Mouse (Mus musculus): ENCODE measurements around the gene Fhl4. TPM values are rescaled to one million over a fixed set of nuclear protein-coding genes. Genes with fewer than 3 reads are reported as not detected.
A peak's percentile ranks its signal among the peaks of the same experiment; 100 is the strongest.

Gene Fhl4
- polyA plus RNA-seq, 1 experiment from 2014 or later = 0.27 TPM

DNA sequence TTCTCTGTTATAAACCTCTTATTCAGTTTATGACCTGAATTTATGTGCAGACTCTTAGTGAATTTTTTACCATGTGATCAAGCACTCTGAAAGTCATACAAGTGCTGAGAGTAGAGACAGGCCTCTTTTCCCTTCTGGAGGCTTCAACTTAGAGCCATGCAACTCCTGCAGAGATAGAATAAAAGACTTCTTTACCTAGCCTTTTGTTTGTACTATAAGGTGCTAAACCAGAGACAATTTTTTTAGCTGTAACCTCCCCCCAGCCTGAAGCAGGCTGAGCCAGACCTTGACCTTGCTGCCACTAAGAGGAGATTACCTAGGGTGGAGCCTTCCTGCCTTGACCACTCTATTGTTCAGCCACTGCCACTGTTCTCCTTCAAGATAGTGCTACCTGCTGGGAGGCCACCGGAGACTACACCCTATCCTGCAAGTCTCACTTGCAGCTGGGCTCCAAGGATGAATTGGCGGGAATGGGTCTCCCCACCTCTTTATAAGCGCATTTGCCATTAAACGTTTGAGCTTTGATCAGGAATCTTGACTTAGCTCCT is 30.6 kb downstream of the Fhl4 start:
- Histone ChIP-seq H3K36me3 (replicated peaks; ENCODE audit: insufficient read depth, low read length) (no peaks in the 10 kb centered on the region), H3K27ac (ENCODE audit: low read depth) (no peak overlapping the region), H3K27me3 (ENCODE audit: insufficient read depth, low read length) (no peaks in the 10 kb centered on the region), H3K4me2 (ENCODE audit: low read depth, low read length) (no peak overlapping the region), H3K4me3 (ENCODE audit: low read depth, low read length) (no peak overlapping the region), H3K9me3 (ENCODE audit: low read length) (0 out of 2 replicates have a peak, but pooled peaks cover 14% of the 10 kb centered on the region), H3K4me1 (ENCODE audit: insufficient read depth) (no peaks in the 10 kb centered on the region), H3K9ac (replicated peaks) (no peak overlapping the region)
- TF ChIP-seq CTCF (IDR thresholded peaks at IDR 0.05; ENCODE audit: low read depth) (no peak), EP300 (IDR thresholded peaks at IDR 0.05; ENCODE audit: low read depth) (no peak)
- 63% methylated on average over 4 of the region's 4 CpGs for WGBS (ENCODE audit: insufficient replicate concordance)
- ATAC-seq (no peak), DNase-seq (no peak)

DNA sequence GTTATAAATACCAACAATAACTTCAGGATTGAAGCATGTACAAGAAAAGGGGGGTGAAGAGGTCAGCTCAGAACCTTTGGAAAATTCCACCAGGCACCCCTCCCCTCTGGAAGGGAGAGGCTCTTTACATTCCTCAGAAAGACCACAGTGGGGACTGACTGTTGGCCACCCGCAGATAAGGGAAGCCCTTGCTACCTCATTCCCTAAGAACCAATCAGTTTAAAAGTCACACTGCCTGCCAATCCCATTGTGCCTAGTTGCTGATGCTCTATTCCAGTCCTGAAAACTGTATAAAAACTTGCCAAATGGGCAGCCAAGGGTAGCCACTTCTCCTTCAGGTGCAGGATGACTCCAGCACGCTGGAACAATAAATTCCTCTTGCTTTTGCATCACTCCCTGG is 47.4 kb downstream of the Fhl4 start:
- H3K4me3 ChIP-seq (ENCODE audit: low read depth, low read length) = no peak overlapping the region
- H3K36me3 ChIP-seq (replicated peaks; ENCODE audit: insufficient read depth, low read length) = no peaks in the 10 kb centered on the region
- DNase-seq (no peak), ATAC-seq (no peak)
- no peaks in the 10 kb centered on the region for H3K27me3 ChIP-seq (ENCODE audit: insufficient read depth, low read length)
- TF ChIP-seq EP300 (IDR thresholded peaks at IDR 0.05; ENCODE audit: low read depth) (no peak), CTCF (IDR thresholded peaks at IDR 0.05; ENCODE audit: low read depth) (no peak)
- H3K4me1 ChIP-seq (ENCODE audit: insufficient read depth) = no peaks in the 10 kb centered on the region
- WGBS (ENCODE audit: insufficient replicate concordance) = 79% methylated on average over 2 of the region's 2 CpGs
- H3K4me2 ChIP-seq (ENCODE audit: low read depth, low read length) = no peak overlapping the region
- no peaks in the 10 kb centered on the region for H3K9me3 ChIP-seq (ENCODE audit: low read length)
- no peak overlapping the region for H3K9ac ChIP-seq (replicated peaks)
- H3K27ac ChIP-seq (ENCODE audit: low read depth) = no peak overlapping the region

DNA sequence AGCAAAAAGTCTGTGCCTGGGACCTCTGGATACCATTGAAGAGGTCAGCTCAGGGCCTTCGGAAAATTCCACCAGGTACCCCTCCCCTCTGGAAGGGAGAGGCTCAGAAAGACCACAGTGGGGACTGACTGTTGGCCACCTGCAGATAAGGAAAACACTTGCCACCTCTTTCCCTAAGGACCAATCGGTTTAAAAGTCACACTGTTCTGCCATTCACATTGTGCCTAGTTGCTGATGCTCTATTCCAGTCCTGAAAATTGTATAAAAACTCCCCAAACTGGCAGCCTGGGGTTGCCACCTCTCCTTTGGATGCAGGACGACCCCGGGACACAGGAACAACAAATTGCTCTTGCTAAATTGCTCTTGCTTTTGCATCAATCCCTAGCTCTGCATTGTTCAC is 49.8 kb downstream of the Fhl4 start:
- Histone ChIP-seq H3K36me3 (replicated peaks; ENCODE audit: insufficient read depth, low read length) (no peaks in the 10 kb centered on the region), H3K27me3 (ENCODE audit: insufficient read depth, low read length) (no peaks in the 10 kb centered on the region), H3K4me2 (ENCODE audit: low read depth, low read length) (no peak overlapping the region), H3K9me3 (ENCODE audit: low read length) (no peaks in the 10 kb centered on the region), H3K4me1 (ENCODE audit: insufficient read depth) (no peaks in the 10 kb centered on the region), H3K9ac (replicated peaks) (no peak overlapping the region), H3K27ac (ENCODE audit: low read depth) (no peak overlapping the region), H3K4me3 (ENCODE audit: low read depth, low read length) (no peak overlapping the region)
- no peak for ATAC-seq
- DNase-seq = no peak
- TF ChIP-seq EP300 (IDR thresholded peaks at IDR 0.05; ENCODE audit: low read depth) (no peak), CTCF (IDR thresholded peaks at IDR 0.05; ENCODE audit: low read depth) (no peak)
- 33% methylated on average over 4 of the region's 4 CpGs for WGBS (ENCODE audit: insufficient replicate concordance)

DNA sequence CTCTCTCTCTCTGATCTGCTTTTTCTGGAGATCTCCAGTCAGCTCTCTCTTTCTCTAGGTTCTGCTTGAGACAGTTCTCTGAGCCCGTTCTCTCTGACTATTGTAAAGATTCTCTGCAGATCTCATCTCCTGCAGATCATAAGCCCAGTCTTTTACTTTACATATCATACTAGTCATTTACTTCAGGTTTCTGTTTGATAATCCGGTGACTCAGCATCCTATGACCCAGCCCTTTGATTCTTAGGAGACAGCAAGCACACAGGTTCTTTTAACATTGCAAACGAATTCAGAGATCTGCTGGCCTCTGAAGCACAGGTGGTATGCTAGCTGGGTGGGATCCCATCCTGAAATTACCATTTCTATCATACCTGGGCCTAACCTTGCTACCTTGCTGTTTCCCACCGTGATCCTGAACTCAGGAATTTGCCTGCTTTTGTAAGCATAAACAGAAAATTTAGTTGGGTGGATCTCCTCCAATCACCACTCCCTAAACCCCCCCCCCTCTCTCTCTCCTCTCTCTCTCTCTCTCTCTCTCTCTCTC is 51.6 kb downstream of the Fhl4 start:
- no peak for TF ChIP-seq EP300 (IDR thresholded peaks at IDR 0.05; ENCODE audit: low read depth)
- TF ChIP-seq CTCF (IDR thresholded peaks at IDR 0.05; ENCODE audit: low read depth) = no peak
- no peak for ATAC-seq

DNA sequence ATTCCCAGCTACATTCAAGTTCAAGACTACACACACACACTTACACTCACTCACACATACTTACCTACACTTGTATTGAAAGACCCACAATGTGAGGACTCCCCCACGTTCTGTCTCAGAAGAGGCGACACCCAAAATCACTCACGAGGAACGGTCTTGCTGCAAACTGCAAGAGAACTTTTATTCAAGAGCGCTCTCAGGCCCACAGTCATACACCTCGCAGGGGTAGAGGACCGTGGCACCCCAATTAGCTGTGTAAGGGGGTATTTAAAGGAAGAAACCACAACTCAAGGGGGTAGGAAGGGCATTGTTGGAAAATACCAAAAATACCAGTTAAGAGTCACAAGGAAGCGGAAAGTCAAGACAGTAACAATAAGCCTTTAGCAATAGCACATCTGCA is 54.3 kb downstream of the Fhl4 start:
- Histone ChIP-seq H3K36me3 (replicated peaks; ENCODE audit: insufficient read depth, low read length) (no peaks in the 10 kb centered on the region), H3K4me1 (ENCODE audit: insufficient read depth) (0 out of 2 replicates have a peak, but pooled peaks cover 3% of the 10 kb centered on the region), H3K27ac (ENCODE audit: low read depth) (no peak overlapping the region), H3K9me3 (ENCODE audit: low read length) (no peaks in the 10 kb centered on the region), H3K27me3 (ENCODE audit: insufficient read depth, low read length) (no peaks in the 10 kb centered on the region), H3K9ac (replicated peaks) (no peak overlapping the region), H3K4me2 (ENCODE audit: low read depth, low read length) (no peak overlapping the region), H3K4me3 (ENCODE audit: low read depth, low read length) (no peak overlapping the region)
- WGBS (ENCODE audit: insufficient replicate concordance) = 88% methylated on average over 8 of the region's 8 CpGs
- no peak for ATAC-seq
- no peak for DNase-seq
- TF ChIP-seq CTCF (IDR thresholded peaks at IDR 0.05; ENCODE audit: low read depth) (no peak), EP300 (IDR thresholded peaks at IDR 0.05; ENCODE audit: low read depth) (no peak)

More for the DNA sequence above, 51.6 kb downstream of the Fhl4 start:
- Histone ChIP-seq H3K9me3 (ENCODE audit: low read length) (no peaks in the 10 kb centered on the region), H3K4me1 (ENCODE audit: insufficient read depth) (no peaks in the 10 kb centered on the region), H3K9ac (replicated peaks) (no peak overlapping the region), H3K27me3 (ENCODE audit: insufficient read depth, low read length) (no peaks in the 10 kb centered on the region), H3K36me3 (replicated peaks; ENCODE audit: insufficient read depth, low read length) (no peaks in the 10 kb centered on the region), H3K4me3 (ENCODE audit: low read depth, low read length) (no peak overlapping the region), H3K4me2 (ENCODE audit: low read depth, low read length) (no peak overlapping the region), H3K27ac (ENCODE audit: low read depth) (no peak overlapping the region)
- DNase-seq = no peak
- 43% methylated on average over 4 of the region's 4 CpGs for WGBS (ENCODE audit: insufficient replicate concordance)

DNA sequence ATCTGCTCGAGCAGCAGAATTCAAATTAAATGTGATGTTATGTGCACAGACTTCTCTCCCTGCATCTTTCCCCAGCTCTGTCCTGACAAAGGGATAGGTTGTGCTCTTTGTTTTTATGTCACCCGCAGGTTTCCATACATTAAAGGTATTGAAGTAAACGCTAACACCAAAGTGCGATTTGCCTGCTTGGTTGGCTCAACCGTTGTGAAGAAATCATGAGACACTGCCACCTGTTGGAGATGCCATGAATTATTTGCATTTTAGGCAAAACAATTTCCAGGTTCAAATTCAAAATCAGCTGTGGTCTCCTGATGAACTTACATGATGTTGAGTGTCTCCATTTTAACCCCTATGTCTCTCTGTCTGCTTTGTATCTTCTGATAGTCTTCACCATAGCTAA is 55.7 kb downstream of the Fhl4 start:
- no peak for ATAC-seq
- Histone ChIP-seq H3K27ac (ENCODE audit: low read depth) (no peak overlapping the region), H3K4me2 (ENCODE audit: low read depth, low read length) (no peak overlapping the region), H3K9me3 (ENCODE audit: low read length) (no peaks in the 10 kb centered on the region), H3K36me3 (replicated peaks; ENCODE audit: insufficient read depth, low read length) (no peaks in the 10 kb centered on the region), H3K9ac (replicated peaks) (no peak overlapping the region), H3K27me3 (ENCODE audit: insufficient read depth, low read length) (no peaks in the 10 kb centered on the region), H3K4me3 (ENCODE audit: low read depth, low read length) (no peak overlapping the region), H3K4me1 (ENCODE audit: insufficient read depth) (0 out of 2 replicates have a peak, but pooled peaks cover 3% of the 10 kb centered on the region)
- WGBS (ENCODE audit: insufficient replicate concordance) = 36% methylated on average over 5 of the region's 5 CpGs
- TF ChIP-seq EP300 (IDR thresholded peaks at IDR 0.05; ENCODE audit: low read depth) (no peak), CTCF (IDR thresholded peaks at IDR 0.05; ENCODE audit: low read depth) (peak; percentile 66)
- no peak for DNase-seq

Other genes with a start within 250 kb of the Fhl4 start
- 2.3 and 2.6 TPM in 2 replicates for gene Ric8b, start 184.9 kb downstream of the Fhl4 start, polyA plus RNA-seq (2015; fragmentation: Nextera tagmentation; extraction: Ambion mirVana)
- gene Tmem263, start 132 bp upstream of the Fhl4 start, polyA plus RNA-seq (2015; fragmentation: Nextera tagmentation; extraction: Ambion mirVana) = 15.0 and 16.3 TPM in 2 replicates
- gene Mterf2, start 25.5 kb upstream of the Fhl4 start, polyA plus RNA-seq (2015; fragmentation: Nextera tagmentation; extraction: Ambion mirVana) = 2.7 and 3.1 TPM in 2 replicates
- 8.2 and 9.4 TPM in 2 replicates for gene Cry1, start 82.6 kb upstream of the Fhl4 start, polyA plus RNA-seq (2015; fragmentation: Nextera tagmentation; extraction: Ambion mirVana)

All from liver, postnatal 0 days (tissue).